Mouse (Mus musculus): ENCODE data around the gene Pygo1. TPM values are rescaled to one million over a fixed set of nuclear protein-coding genes. Genes with fewer than 3 reads are reported as not detected.

The Pygo1 gene
- polyA plus RNA-seq, 1 experiment from 2014 or later, result 11.4 TPM

- no peak for ATAC-seq (ENCODE audit: low FRiP score, low read depth)
- 87% methylated on average over 13 of the region's 13 CpGs for WGBS
- Histone ChIP-seq H3K9me3 (no peaks in the 10 kb centered on the region), H3K4me2 (replicated peaks) (no peak overlapping the region), H3K27ac (replicated peaks) (no peak overlapping the region), H3K4me3 (no peak overlapping the region), H3K4me1 (no peaks in the 10 kb centered on the region), H3K9ac (replicated peaks) (no peak overlapping the region), H3K36me3 (peaks cover 22% of the 10 kb centered on the region), H3K27me3 (no peaks in the 10 kb centered on the region)
Observed at GRCm38 (mm10) chr9:73001314-73002011, 76.0 kb downstream of the Pygo1 start.

Other genes starting within 250 kb of the Pygo1 start
- 2.3 and 2.6 TPM in 2 replicates for gene Prtg, start 118.8 kb upstream of the Pygo1 start, polyA plus RNA-seq (2016; fragmentation: Nextera tagmentation; extraction: Ambion mirVana)
- 1.6 and 1.9 TPM in 2 replicates for gene Dyx1c1, start 33.1 kb downstream of the Pygo1 start, polyA plus RNA-seq (2016; fragmentation: Nextera tagmentation; extraction: Ambion mirVana)
- 0.54 TPM in 1 of 2 replicates, not detected in the other for gene Gm44503, start 33.2 kb downstream of the Pygo1 start, polyA plus RNA-seq (2016; fragmentation: Nextera tagmentation; extraction: Ambion mirVana)
- gene Ccpg1os, start 59.7 kb downstream of the Pygo1 start, polyA plus RNA-seq (2016; fragmentation: Nextera tagmentation; extraction: Ambion mirVana), result 24.1 and 27.3 TPM in 2 replicates
- gene Ccpg1, start 59.8 kb downstream of the Pygo1 start, polyA plus RNA-seq (2016; fragmentation: Nextera tagmentation; extraction: Ambion mirVana), result 33.0 and 36.7 TPM in 2 replicates
- 12.6 TPM in 2 replicates for gene Pigb, start 114.7 kb downstream of the Pygo1 start, polyA plus RNA-seq (2016; fragmentation: Nextera tagmentation; extraction: Ambion mirVana)
- gene Rab27a, start 119.2 kb downstream of the Pygo1 start, polyA plus RNA-seq (2016; fragmentation: Nextera tagmentation; extraction: Ambion mirVana), result 1.1 and 1.5 TPM in 2 replicates
- not detected in 2 replicates for gene Khdc3, start 176.2 kb downstream of the Pygo1 start, polyA plus RNA-seq (2016; fragmentation: Nextera tagmentation; extraction: Ambion mirVana)
- not detected in 2 replicates for gene Gm20509, start 176.8 kb downstream of the Pygo1 start, polyA plus RNA-seq (2016; fragmentation: Nextera tagmentation; extraction: Ambion mirVana)
- gene Rsl24d1, start 187.8 kb downstream of the Pygo1 start, polyA plus RNA-seq (2016; fragmentation: Nextera tagmentation; extraction: Ambion mirVana), result 127 and 128 TPM in 2 replicates

All from midbrain, embryonic 12.5 days (tissue).